Mouse (Mus musculus) liver, embryonic 14.5 days (tissue): ENCODE measurements at regions not wholly inside any gene's neighbourhood (a gene's known extent, or its start where the extent isn't known, plus 50 kb on each side); places are given as distances from the start of the nearest gene placed in this dataset.

Experiments
- ATAC-seq: fragments of 200-750 bp; cut with Nextera tagmentation; 2 replicates; pipeline ENCODE4 v1.8.0; 2017; ENCODE audit warnings: moderate number of reproducible peaks, mild to moderate bottlenecking, moderate library complexity; ENCODE audit not compliant: insufficient read depth
- DNase-seq, 3 experiments: peaks; one replicate each; pipeline ENCODE4 v3.0.0-alpha.2; 2012 to 2013; ENCODE audit warnings: low read depth in 3 of 3, low spot score in 3 of 3
- H3K27ac ChIP-seq: fragments of 300-500 bp; sonication (generic); 2 replicates; pipeline ENCODE4 v1.5.1; 2014; ENCODE audit warnings: moderate library complexity, mild to moderate bottlenecking, control low read depth, inconsistent platforms
- H3K27me3 ChIP-seq: fragments of 300-500 bp; sonication (generic); 2 replicates; pipeline ENCODE4 v1.6.1; 2014; ENCODE audit warnings: mild to moderate bottlenecking, low read length, moderate library complexity; ENCODE audit not compliant: control insufficient read depth, insufficient read depth
- H3K36me3 ChIP-seq: fragments of 300-500 bp; sonication (generic); replicated peaks from 2 replicates; pipeline ENCODE4 v1.6.1; 2014; ENCODE audit warnings: low read depth; ENCODE audit not compliant: control insufficient read depth, insufficient read depth
- H3K4me1 ChIP-seq, 2 experiments: fragments of 200-500 bp in 1 of 2; fragments of 300-500 bp in 1 of 2; sonication (generic) in 1 of 2; replicated peaks; 2 replicates each; pipeline ENCODE4 v1.6.1; 2012 to 2014; ENCODE audit warnings: antibody characterized with exemption in 1 of 2, inconsistent platforms in 1 of 2, low read length in 1 of 2; ENCODE audit not compliant: control insufficient read depth in 2 of 2, insufficient read depth in 2 of 2
- H3K4me2 ChIP-seq: fragments of 300-500 bp; sonication (generic); 2 replicates; pipeline ENCODE4 v1.6.1; 2014; ENCODE audit warnings: low read depth, mild to moderate bottlenecking, control low read depth, moderate library complexity
- H3K4me3 ChIP-seq, 2 experiments: fragments of 200-500 bp in 1 of 2; fragments of 300-500 bp in 1 of 2; sonication (generic) in 1 of 2; 2 replicates each; pipeline ENCODE4 v1.5.1; 2012 to 2014; ENCODE audit warnings: low read depth in 2 of 2, low read length in 2 of 2, mild to moderate bottlenecking in 2 of 2, control low read depth in 1 of 2, inconsistent platforms in 1 of 2, moderate library complexity in 1 of 2; ENCODE audit not compliant: insufficient read depth in 1 of 2
- H3K9ac ChIP-seq: fragments of 300-500 bp; sonication (generic); replicated peaks from 2 replicates; pipeline ENCODE4 v1.6.1; 2014; ENCODE audit warnings: mild to moderate bottlenecking, control low read depth, moderate library complexity
- H3K9me3 ChIP-seq: fragments of 300-500 bp; sonication (generic); 2 replicates; pipeline ENCODE4 v1.6.1; 2016; ENCODE audit warnings: low read length, mixed read lengths; ENCODE audit not compliant: control insufficient read depth
- CTCF ChIP-seq: IDR thresholded peaks from 2 replicates; pipeline ENCODE4 v1.5.1; 2016; ENCODE audit warnings: antibody characterized with exemption, low read depth, control low read depth
- EP300 ChIP-seq: IDR thresholded peaks from 2 replicates; pipeline ENCODE4 v1.6.1; 2016; ENCODE audit warnings: antibody characterized with exemption, low read depth
- whole genome bisulfite sequencing: fragments of 180-500 bp; shearing (Covaris S2); extraction: QIAGEN DNeasy Blood & Tissue Kit; methylation state at CpG from one replicate; pipeline ENCODE4 v1.1.7; 2014; ENCODE audit not compliant: insufficient replicate concordance; 5-methylcytosine and 5-hydroxymethylcytosine counted together

- H3K4me2 ChIP-seq, result no peak overlapping the region
- H3K36me3 ChIP-seq, result no peaks in the 10 kb centered on the region
- no peak for DNase-seq
- no peaks in the 10 kb centered on the region for H3K9me3 ChIP-seq
- H3K27ac ChIP-seq, result no peak overlapping the region
- H3K9ac ChIP-seq, result no peak overlapping the region
- no peaks in the 10 kb centered on the region for H3K4me1 ChIP-seq
- WGBS, result 17% methylated on average over 3 of the region's 3 CpGs
- no peak overlapping the region for H3K4me3 ChIP-seq
- no peaks in the 10 kb centered on the region for H3K27me3 ChIP-seq
- TF ChIP-seq CTCF, result no peak
- no peak for TF ChIP-seq EP300
- no peak for ATAC-seq
These were observed 238.3 kb upstream of the Csf3r start for GRCm38 (mm10) chr4:125786083-125786482.

- DNase-seq (no peak), ATAC-seq (no peak)
- H3K36me3 ChIP-seq, result no peaks in the 10 kb centered on the region
- no peaks in the 10 kb centered on the region for H3K4me1 ChIP-seq
- no peaks in the 10 kb centered on the region for H3K9me3 ChIP-seq
- H3K4me2 ChIP-seq, result no peak overlapping the region
- TF ChIP-seq EP300 (no peak), CTCF (no peak)
- no peak overlapping the region for H3K27ac ChIP-seq
- no peak overlapping the region for H3K4me3 ChIP-seq
- H3K27me3 ChIP-seq, result no peaks in the 10 kb centered on the region
- 61% methylated on average over 4 of the region's 4 CpGs for WGBS
- H3K9ac ChIP-seq, result no peak overlapping the region
These were observed 229.7 kb upstream of the Csf3r start for GRCm38 (mm10) chr4:125794679-125795078.

GRCm38 (mm10) chr4:125807923-125808322 is 216.4 kb upstream of the Csf3r start:
- Histone ChIP-seq H3K9me3 (no peaks in the 10 kb centered on the region), H3K4me2 (no peak overlapping the region), H3K9ac (no peak overlapping the region), H3K4me3 (no peak overlapping the region), H3K36me3 (no peaks in the 10 kb centered on the region), H3K4me1 (no peaks in the 10 kb centered on the region), H3K27ac (no peak overlapping the region), H3K27me3 (no peaks in the 10 kb centered on the region)
- WGBS, result 71% methylated on average over 4 of the region's 4 CpGs
- no peak for ATAC-seq
- no peak for DNase-seq
- TF ChIP-seq CTCF (no peak), EP300 (no peak)

- Histone ChIP-seq H3K4me1 (no peaks in the 10 kb centered on the region), H3K4me3 (no peak overlapping the region), H3K27ac (no peak overlapping the region), H3K9me3 (no peaks in the 10 kb centered on the region), H3K9ac (no peak overlapping the region), H3K36me3 (no peaks in the 10 kb centered on the region), H3K4me2 (no peak overlapping the region), H3K27me3 (no peaks in the 10 kb centered on the region)
- WGBS, result 24% methylated on average over 9 of the region's 9 CpGs
- no peak for TF ChIP-seq CTCF
- DNase-seq, result no peak
- ATAC-seq, result no peak
These were observed 214.8 kb upstream of the Csf3r start for GRCm38 (mm10) chr4:125809446-125810108.

GRCm38 (mm10) chr4:125810247-125810646 is 214.1 kb upstream of the Csf3r start:
- 53% methylated on average over 8 of the region's 8 CpGs for WGBS
- no peak overlapping the region for H3K4me2 ChIP-seq
- H3K27me3 ChIP-seq, result no peaks in the 10 kb centered on the region
- no peaks in the 10 kb centered on the region for H3K36me3 ChIP-seq
- H3K9ac ChIP-seq, result no peak overlapping the region
- no peaks in the 10 kb centered on the region for H3K4me1 ChIP-seq
- H3K9me3 ChIP-seq, result no peaks in the 10 kb centered on the region
- no peak for DNase-seq
- no peak for ATAC-seq
- H3K4me3 ChIP-seq, result no peak overlapping the region
- H3K27ac ChIP-seq, result no peak overlapping the region
- no peak for TF ChIP-seq CTCF
- TF ChIP-seq EP300, result no peak

- Histone ChIP-seq H3K27ac (no peak overlapping the region), H3K4me2 (no peak overlapping the region), H3K4me1 (no peaks in the 10 kb centered on the region), H3K27me3 (no peaks in the 10 kb centered on the region), H3K4me3 (no peak overlapping the region), H3K9ac (no peak overlapping the region), H3K36me3 (no peaks in the 10 kb centered on the region), H3K9me3 (no peaks in the 10 kb centered on the region)
- TF ChIP-seq EP300 (no peak), CTCF (no peak)
- no peak for DNase-seq
- 65% methylated on average over 12 of the region's 12 CpGs for WGBS
- no peak for ATAC-seq
These were observed 210.0 kb upstream of the Csf3r start for GRCm38 (mm10) chr4:125814311-125814710.
